Mouse (Mus musculus): ENCODE measurements at regions not wholly inside any gene's neighbourhood (a gene's known extent, or its start where the extent isn't known, plus 50 kb on each side); places are given as distances from the start of the nearest gene placed in this dataset.

GRCm38 (mm10) chr14:102142720-102143119 is 413.0 kb downstream of the Lmo7 start:
- DNase-seq = no peak

- DNase-seq = no peak
Measured at GRCm38 (mm10) chr14:102138936-102139335, 409.2 kb downstream of the Lmo7 start.

GRCm38 (mm10) chr14:102118166-102118565 is 388.4 kb downstream of the Lmo7 start:
- DNase-seq = no peak

GRCm38 (mm10) chr14:102106165-102106564 is 376.4 kb downstream of the Lmo7 start:
- no peak for DNase-seq

GRCm38 (mm10) chr14:102094105-102094504 is 364.3 kb downstream of the Lmo7 start:
- DNase-seq = no peak

GRCm38 (mm10) chr14:102092557-102092956 is 362.8 kb downstream of the Lmo7 start:
- DNase-seq = no peak

- DNase-seq = no peak
Measured at GRCm38 (mm10) chr14:102048932-102049331, 319.2 kb downstream of the Lmo7 start.

- DNase-seq = no peak
Measured at GRCm38 (mm10) chr14:102048485-102048884, 318.7 kb downstream of the Lmo7 start.

- no peak for DNase-seq
Measured at GRCm38 (mm10) chr14:102038145-102038544, 308.4 kb downstream of the Lmo7 start.

GRCm38 (mm10) chr14:102037487-102037886 is 307.7 kb downstream of the Lmo7 start:
- DNase-seq = no peak

GRCm38 (mm10) chr14:102031047-102031903 is 301.5 kb downstream of the Lmo7 start:
- DNase-seq = no peak

- no peak for DNase-seq
Measured at GRCm38 (mm10) chr14:102024646-102025045, 294.9 kb downstream of the Lmo7 start.

GRCm38 (mm10) chr14:102020161-102020605 is 290.4 kb downstream of the Lmo7 start:
- peak; percentile 62 for DNase-seq

GRCm38 (mm10) chr14:102019320-102019719 is 289.6 kb downstream of the Lmo7 start:
- no peak for DNase-seq

GRCm38 (mm10) chr14:102016572-102016971 is 286.8 kb downstream of the Lmo7 start:
- peak; percentile 23 for DNase-seq

- no peak for DNase-seq
Measured at GRCm38 (mm10) chr14:102014976-102015603, 285.3 kb downstream of the Lmo7 start.

- no peak for DNase-seq
Measured at GRCm38 (mm10) chr14:102013238-102013637, 283.5 kb downstream of the Lmo7 start.

GRCm38 (mm10) chr14:101997535-101997934 is 267.8 kb downstream of the Lmo7 start:
- DNase-seq = no peak

GRCm38 (mm10) chr14:101984401-101984800 is 254.6 kb downstream of the Lmo7 start:
- DNase-seq = no peak
